Mouse (Mus musculus) retina, postnatal 1 day (tissue): ENCODE data around the gene Maml2.
"Not testable (repeated sequence)": the region's sequence is repeated elsewhere in the genome, so short reads cannot be mapped to it uniquely, and the experiment has no call there.

ENCODE experiments used
- DNase-seq: peaks from one replicate; pipeline ENCODE4 v3.0.0-alpha.2; 2012

Gene Maml2

DNA sequence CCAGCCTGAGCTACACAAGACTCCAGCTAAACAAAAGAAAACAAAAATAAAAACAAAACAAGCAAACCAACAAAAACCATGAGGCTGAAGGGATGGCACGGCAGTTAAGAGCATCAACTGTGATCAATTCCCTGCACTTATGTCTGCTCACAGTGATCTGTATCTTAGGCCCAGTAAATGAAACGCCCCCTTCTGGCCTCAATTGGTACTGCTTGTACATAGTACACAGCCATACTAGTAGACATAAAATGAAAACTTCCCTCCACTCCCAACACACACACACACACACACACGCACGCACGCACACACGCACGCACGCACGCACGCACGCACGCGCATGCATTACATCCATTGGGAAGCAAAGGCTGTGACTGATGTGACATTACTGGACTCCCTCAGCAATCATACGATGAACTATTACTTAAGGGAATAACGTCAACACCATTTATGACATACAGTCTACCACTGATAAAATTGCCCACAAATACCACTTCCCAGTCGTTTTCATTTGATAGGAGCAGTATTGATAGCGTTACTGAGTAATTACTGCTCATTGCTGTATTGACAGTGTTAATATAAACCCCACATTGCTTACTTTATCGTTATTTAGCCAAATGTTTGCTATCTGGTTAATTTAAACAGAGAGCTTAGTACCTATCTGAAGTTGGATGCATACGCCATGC, 389.4 kb downstream of the Maml2 start:
- DNase-seq: peak; percentile 50

DNA sequence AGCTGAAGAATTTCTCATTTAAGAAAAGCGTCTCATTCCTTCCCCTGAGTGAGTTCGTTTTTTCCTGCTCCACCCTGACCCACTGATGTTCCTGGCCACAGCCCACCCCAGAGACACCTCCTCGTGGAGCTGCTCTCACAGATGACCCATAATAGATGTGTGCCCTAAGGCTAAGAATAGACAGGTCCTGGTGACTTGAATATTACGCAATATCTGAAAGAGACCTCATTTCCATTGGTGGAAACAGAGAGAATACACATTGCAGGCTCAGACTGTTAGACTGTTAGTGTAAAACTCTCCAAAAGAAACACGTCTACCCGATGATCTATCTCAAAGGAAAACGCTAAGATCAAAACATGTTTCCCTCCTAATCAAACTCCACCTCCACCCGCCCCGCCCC, 391.2 kb downstream of the Maml2 start:
- no peak for DNase-seq

DNA sequence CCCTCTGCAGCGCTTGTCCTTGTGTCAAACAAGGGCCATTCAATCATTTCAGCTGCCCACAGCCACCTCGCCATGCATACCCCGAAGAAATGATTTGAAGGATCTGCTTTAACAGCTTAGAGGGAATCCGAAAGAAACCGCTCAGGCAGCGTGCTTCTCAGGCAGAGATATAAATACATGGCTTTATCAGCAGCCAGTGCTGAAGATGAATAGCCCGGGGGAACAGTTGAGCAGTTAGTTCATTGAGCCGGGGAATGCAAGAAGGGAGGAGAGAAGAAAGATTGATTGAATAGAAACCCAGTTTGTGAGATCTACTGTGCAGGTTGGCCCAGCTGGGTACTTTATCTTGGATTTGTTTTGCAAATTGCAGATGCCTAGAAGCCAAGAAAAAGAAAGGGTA, 392.6 kb downstream of the Maml2 start:
- peak; percentile 49 for DNase-seq

DNA sequence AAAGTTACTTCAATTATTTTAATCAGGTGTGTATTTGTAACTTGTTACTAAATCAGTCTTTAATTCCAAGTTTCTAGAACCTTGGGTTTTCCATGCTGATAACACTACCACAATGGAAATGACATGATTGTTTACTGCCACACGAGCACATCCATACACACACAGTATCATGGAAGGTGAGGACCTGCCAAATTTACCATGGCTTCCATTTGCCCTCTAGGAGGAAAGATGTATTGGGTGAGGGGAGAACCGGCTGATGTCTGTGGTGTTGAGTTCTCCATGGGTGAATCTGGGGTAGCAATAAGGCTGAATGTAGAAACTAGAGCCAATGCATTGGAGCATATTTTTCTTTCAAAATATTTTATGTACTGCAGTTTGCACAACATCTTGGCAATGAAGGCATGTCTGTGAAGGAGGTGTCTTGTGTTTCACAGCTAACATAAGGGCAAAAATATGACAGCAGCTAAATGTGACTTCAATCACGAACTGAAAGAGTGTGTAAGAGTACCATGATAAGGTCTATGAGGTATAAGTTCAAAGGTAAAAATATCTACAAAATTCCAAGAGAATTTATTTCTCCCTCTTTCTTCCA, 396.0 kb downstream of the Maml2 start:
- no peak for DNase-seq

DNA sequence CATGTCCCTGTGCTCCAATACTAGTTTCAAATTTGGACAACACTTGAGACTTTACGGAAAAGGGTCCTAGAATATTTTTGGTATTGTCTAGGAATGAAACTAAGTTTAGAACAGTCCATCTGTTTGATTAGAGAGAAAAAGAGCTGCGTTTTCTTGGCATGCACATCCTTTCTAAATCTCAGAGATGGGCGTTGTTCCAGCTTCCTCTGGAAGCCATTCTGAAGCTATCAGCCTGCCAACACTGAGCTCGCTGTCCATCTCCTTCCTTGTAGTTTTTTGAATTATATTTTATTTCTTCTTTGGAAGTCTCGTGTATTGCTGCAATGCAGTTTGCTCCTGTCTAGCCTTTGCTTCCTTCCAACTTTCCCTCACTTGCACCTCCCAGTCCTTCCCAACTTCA, 396.5 kb downstream of the Maml2 start:
- no peak for DNase-seq

DNA sequence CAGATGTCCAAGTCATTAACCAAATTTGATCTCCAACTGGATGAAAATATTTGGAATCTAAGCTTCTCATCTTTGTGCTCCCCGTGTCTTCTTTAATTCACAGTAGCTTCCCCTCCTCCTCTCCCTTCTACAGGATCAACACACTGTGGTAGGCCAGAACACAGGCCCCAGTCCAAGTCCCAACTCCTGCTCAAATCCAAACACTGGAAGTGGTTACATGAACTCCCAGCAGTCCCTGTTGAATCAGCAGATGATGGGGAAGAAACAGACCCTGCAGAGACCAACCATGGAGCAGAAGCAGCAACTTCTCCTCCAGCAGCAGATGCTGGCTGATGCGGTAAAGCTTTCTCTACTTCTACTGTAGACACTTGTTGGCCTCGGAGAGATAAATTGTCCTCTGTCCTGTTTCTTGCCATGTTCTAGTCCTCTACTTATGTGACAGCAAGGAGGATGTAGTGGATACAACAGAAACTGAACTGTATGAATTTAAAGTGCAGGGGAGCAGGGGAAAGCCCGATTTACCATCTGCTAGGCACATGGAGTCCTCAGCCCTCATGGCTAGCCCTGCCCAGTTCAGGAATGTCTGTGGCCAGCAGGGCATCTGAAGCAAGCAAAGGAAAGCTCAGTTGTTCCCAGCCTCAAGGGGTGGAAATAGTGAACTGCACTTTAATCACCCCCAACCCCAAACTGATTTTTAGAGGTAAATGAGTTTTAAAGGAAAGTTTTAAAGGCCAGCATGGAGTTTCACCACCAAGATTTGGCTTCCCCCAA, 399.5 kb downstream of the Maml2 start:
- no peak for DNase-seq

DNA sequence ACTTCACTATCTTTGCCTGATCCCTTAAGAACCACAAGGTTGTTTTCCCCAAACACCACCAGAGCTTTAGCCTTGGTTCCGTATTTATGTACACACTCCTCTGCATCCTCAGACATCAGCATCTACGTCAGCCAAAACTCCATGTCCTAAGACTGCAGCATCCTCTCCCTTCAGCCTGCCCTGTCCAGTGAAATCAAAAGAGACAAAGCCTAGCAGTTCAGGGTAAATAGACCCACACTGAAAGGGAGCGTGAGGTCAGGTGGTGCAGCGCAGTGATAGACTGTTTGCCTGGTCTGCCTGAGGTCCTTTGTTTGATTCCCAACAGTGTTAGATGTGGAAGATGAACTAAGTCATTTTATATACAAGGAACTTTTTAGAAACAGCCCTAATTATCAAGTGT, 400.1 kb downstream of the Maml2 start:
- no peak for DNase-seq

DNA sequence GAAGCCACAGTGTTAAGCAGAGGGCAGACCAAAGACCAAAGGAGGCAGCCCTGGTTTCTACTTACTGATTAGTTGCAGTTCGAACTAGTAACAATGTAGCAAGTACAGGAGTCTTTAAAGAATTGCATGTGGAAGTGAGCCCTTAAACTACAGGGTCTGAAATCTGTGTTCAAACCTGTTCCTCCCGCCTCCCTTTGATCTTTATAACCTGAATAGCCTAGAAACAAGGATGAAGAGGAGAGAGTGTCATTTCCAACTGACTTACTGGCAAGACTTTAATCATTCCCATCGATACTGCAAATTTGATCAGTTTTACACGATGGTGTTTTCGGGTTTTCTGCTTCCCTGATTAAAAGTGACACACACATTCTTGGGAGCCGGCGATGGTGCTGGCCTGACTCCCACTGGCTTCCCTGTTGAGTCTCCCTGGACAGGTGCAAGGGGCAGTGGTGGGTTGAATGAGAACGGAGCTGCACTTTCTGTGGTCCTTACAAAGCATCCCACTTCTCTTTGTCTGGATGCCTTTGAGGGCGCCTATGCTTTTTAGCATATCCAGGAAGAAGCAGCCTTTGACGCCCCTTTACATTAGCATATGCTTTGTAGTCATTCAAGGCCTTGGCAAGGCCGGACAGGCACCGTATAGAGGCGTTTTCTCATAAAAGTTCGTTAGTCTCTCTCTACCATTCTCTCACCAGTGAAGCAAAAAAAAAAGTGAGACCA, 401.5 kb downstream of the Maml2 start:
- no peak for DNase-seq

DNA sequence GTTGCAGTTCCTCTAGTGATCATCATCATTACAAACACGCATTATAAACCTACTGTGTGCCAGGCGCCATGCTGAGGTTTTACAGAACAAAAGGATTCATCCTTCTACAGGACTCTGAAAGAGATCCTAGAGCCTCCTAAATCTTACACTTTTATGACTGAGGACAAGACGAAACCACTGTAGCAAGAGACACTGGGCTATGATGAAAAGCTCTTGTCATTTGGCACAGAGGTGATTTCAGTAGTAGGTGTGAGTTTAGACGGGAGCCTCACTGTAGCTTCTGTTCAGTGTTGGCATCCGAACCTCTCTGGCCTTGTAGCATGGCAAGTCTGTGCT, 402.0 kb downstream of the Maml2 start:
- DNase-seq: no peak

DNA sequence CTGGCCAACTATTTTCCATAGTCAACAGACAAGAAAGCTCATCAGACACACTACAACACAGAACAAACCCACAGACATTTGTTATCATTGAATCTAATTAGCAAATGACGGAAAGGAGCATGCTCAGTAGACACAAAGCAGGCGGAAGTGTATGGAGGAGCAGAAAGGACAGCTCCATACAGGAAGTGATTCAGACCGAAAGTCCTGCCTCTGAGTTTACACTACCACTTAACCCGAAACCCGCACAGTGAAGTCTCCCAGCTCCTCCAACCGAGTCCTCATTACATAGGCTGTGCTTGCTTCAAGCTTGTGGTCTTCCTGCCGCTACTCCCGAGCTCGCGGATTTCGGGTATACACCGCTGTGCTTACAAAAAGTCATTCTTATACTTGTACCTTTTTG, 404.0 kb downstream of the Maml2 start:
- no peak for DNase-seq

DNA sequence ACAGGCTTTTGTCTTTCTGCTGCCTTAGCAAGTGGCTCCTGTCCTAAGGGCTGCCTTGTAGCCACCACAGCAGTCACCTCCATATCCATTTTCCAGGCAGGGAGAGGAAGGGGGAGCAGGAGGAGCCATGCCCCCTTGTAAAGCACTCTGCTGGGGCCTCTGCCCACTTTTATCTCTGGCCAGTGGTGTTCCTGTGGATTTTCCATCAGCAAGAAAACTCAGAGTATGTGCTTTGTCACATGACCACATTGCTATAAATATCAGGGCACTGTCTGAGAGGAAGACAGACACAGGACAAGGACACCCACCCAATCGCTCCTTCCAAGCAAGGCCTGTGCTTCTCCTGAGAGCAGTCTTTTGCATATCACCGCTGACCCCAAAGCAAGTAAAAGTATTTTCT, 405.3 kb downstream of the Maml2 start:
- no peak for DNase-seq

DNA sequence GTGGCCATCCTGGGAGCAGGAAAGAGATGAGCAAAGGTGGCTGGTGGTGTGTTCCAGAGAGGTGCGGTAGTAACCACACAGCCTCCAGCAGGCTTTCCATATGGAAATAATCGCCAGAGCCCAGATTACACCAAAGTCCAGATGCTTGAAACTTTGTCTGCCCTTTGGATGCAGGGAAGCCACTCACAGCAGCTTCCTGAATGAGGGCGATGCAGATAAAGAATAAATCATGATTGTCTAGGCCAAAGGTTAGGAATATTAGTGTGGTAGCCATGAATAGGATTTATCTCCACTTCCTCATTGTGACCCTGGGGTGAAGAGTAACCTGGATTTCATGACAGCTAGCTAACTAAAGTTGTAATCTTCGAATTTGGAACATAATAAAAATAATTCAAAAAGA, 407.2 kb downstream of the Maml2 start:
- DNase-seq: no peak

DNA sequence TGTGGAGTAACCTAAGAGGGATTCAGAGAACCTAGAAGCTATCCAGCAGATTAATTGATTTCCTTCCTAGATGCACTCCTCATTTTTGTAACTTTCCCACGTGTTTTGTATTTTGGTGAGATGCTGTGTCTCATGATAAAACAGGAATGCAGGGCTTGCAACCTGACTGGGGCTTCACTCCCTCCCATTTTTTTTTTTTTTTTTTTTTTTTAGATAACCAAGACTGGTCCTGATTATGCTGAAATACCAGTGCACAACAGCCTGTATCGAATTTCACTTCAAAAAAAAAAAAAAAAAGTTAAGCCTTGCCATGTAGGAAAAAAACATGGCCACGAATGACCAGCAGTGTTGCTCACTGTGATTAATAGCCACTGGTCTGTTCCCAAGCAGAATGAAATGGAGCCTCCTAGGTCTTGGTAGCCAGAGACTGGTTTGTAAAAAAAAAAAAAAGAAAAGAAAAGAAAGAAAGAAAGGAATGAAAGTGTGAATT, 409.4 kb downstream of the Maml2 start:
- no peak for DNase-seq

DNA sequence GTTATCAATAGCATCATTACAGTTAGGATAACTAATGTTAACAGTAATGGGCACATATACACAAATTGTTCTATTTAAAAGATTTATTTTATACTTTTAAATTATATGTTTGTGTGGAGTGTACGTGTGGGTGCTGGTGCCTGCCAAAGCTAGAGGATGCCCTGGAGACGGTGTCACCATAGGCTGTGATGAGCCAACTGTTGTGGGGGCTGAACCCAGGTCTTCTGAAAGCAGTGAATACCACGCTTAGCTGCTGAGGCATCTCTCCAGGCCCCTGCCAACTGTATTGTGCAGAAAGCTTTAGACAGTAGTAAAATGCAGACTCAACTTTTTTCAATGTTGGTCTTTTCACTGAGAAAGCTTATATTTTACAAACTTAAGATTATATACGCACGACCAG, 411.7 kb downstream of the Maml2 start:
- DNase-seq: no peak

DNA sequence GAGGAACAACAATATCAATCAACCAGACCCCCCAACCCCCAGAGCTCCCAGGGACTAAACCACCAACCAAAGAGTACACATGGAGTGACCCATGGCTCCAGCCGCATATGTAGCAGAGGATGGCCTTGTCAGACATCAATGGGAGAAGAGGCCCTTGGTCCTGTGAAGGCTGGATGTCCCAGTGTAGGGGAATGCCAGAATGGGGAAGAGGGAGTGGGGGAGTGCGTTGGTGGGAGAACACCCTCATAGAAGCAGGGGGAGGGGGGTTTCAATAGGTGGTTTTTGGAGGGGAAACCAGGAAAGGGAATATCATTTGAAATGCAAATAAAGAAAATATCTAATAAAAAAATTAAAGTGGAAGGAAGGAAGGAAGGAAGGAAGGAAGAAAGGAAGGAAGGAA, 418.1 kb downstream of the Maml2 start:
- not testable (repeated sequence) for DNase-seq

DNA sequence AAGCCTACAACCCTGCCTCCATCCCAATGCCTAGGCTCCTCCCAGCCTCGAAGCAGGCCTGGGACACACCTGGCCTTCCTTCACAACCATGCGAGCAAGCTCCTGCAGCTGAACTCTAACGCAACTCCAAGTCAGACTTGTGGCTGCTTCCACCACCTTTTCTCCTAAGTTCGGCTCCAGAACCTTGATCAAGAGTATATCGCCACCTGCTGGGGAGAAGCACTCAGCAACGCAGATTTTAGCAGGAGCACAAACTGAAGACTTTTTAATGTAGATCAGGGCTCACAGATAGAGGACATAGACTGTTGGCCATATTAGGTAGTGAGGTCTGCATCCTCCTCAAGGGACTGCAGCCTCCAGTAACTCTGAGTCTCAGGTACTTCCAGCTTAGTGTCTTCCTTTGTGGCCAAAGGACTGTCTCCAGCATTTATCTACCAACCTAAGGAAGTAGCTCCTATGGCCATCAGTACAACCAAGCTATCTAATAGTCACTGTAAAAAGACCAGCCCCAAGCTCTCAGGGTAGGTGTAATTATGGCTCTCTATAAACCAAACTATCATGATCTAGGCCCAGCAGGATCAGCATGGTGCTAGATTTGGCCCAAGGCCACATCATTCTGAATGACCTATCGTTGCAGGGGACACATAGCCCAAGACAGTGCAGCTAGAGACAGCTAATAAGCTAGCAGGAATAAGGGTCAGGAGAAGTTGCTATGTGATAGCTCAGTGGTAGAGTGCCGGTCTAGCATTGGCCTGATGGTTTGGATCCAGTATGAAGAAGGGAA, 418.8 kb downstream of the Maml2 start:
- peak; percentile 81 for DNase-seq

DNA sequence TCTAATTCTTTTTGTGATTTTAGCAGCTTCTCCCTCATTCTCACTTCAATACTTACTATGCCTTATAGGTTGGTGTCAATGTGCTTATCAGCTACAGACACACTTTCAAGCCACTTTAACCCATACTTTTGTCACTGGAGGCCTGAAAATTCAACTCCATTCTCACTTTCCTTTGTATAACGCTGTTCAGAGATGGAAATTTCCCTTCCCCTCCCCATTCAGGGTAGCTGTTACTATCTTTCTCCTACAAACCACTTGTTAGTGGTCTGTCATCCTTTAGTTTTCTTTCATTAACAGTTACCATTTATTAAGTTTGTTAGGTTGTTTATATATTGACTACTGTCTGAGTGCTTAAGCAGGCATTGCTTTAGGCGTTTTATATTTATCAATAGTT, 450.6 kb downstream of the Maml2 start, which contains the start of gene Mtmr2:
Gene Mtmr2, plus strand, starts transcription at position 7 of the 394 bp plus-strand sequence.
- DNase-seq: no peak

DNA sequence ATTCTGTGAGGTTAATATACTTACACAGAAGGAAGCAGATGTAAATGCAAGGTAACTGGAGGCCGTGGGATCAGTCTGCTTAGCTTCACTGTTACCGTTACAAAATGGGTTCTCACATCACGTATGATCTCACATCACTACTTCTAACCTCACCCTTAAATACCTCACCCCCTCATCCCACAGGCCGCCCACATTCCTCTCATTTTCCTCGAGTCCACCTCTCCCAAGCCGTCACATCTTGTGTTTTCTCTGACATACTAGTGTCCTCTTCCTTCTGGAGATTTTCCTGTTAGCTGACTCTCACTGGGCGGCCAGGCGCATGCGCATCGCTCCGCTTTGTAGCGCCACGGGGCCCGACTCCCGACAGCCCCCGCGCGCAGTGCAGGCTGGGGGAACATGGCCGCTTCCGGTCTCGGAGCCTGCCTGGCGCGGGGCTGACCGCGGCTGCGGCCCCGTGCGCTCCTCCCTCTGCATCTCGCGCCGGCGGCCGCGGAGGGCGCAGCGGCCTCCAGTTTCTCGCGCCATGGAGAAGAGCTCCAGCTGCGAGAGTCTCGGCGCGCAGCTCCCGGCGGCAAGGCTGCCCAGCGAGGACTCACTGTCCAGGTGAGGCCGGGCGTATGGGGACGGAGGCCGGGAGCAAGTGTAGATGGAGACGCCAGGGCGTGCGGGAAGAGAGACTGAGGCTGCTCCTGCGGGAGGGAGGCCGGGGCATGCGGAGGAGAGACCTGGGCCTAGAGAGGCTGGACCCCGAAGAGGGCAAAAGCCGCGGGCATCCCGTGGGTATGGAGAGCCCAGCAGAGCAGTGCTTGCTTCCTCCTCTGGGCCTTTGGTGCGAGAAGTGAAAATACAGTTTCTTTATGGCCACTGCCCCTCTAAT, 451.3 kb downstream of the Maml2 start:
- peak; percentile 97 for DNase-seq

DNA sequence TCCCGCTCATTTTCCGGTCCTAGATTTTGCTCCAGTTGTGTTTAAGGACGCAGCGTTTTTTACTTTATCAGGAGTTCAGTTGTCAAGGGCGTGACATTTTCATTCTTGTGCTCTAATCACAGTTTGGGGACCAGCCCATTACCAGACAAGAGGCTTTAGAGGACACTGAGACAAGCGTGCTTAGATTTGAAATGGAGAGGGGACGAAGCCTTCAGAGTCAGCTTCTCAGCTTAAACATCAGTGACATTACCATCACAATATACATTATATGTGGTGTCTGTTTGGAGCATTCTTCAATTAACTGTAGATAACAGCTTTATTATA, 451.9 kb downstream of the Maml2 start:
- no peak for DNase-seq

DNA sequence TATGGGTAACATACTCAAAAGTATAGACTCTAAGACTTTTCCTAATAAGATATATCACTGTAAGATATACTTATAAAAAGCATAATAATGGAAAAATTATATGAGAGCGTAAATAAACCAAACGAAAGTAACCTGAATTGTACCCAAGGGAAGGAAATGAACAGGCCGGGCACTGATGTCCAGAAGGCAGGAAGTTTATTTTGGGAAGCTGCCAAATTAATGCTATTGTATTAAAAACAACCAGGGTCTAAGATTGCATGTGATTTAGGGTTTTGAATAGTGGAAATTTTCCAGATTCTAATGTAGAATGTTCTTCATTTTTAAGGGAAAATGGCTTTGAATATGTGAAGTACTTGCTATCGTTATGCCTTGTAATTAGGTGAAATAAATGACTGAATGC, 454.8 kb downstream of the Maml2 start:
- no peak for DNase-seq
